Mouse (Mus musculus) small intestine, adult 2 months (tissue): ENCODE data around the gene Mrpl14.

Experiments
- CTCF ChIP-seq: fragments of 200-500 bp; IDR thresholded peaks from 2 replicates; pipeline ENCODE4 v1.5.1; 2012; ENCODE audit warnings: low read depth, mild to moderate bottlenecking, control low read depth, inconsistent platforms, low read length, moderate library complexity, mixed read lengths; ENCODE audit not compliant: insufficient replicate concordance, insufficient read length; ENCODE audit errors: extremely low read depth
- POLR2A ChIP-seq: fragments of 200-500 bp; IDR thresholded peaks from 2 replicates; pipeline ENCODE4 v1.6.1; 2012; ENCODE audit warnings: low read depth, mild to moderate bottlenecking, control low read depth, inconsistent platforms, low read length, moderate library complexity

- TF ChIP-seq CTCF (no peak), POLR2A (no peak)
Measured at GRCm38 (mm10) chr17:45659225-45659624, 26.9 kb upstream of the Mrpl14 start, which contains the start of gene Capn11.
